Mouse (Mus musculus) cortical plate, adult 2 months (tissue): ENCODE data around the gene Ptprc.

Experiments
- CTCF ChIP-seq: fragments of 200-500 bp; IDR thresholded peaks from 2 replicates; pipeline ENCODE4 v1.5.1; 2011; ENCODE audit warnings: mild to moderate bottlenecking, control low read depth, low read length; ENCODE audit not compliant: insufficient read depth; ENCODE audit errors: extremely low read depth
- POLR2A ChIP-seq: fragments of 200-500 bp; IDR thresholded peaks from 2 replicates; pipeline ENCODE4 v1.6.1; 2011; ENCODE audit warnings: mild to moderate bottlenecking, low read length, control low read depth; ENCODE audit not compliant: insufficient read depth; ENCODE audit errors: extremely low read depth

DNA sequence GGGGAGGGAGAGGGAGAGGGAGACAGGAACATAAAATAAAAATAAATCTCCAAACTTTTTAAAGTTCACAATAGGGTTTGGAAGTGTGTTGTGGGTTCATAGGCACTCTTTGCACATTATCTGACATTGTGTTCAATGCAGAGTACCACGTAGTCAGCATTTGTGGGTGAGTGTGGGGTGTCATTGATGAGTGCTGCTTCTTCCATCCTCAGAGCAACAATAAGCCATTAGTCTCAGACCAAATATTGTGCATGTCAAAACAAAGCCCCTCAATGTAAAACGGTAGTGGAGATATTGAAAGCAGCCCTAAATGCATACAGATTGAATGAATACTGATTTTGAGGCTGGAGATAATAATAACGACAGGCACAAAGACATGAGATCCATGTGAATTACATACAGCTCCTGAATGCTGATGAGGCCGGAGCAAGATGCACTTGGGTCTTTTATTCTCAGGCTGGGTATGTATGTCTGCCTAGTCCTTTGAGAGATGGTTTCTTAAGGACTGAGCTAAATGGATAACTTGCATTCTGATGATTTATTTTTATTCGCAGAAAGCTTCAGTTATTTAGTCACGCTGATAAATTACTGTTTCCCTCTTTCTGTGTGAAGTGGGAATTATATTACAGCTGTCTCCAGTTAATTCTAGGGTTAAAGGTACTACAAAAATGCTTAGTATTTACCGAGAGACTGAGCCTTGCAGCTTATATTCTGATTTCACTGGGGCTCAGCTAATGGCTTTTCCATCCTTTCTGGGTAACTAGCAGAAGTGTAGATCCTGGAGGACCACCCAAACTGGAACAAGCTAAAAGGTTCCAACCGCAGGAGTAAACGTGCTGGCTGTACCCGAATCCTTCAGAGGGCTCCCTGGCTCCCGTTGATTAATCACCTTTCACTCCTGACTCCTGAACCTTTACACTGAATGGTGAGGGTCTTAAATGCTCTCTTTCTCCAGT, 153.3 kb downstream of the Ptprc start:
- TF ChIP-seq CTCF (no peak), POLR2A (no peak)
